Mouse (Mus musculus): ENCODE measurements at regions not wholly inside any gene's neighbourhood (a gene's known extent, or its start where the extent isn't known, plus 50 kb on each side); places are given as distances from the start of the nearest gene placed in this dataset.

- no peaks in the 10 kb centered on the region for H3K27me3 ChIP-seq (ENCODE audit: control insufficient read depth, insufficient read depth, low read length)
- H3K4me1 ChIP-seq (ENCODE audit: control insufficient read depth, insufficient read depth, low read length), result no peaks in the 10 kb centered on the region
- intact Hi-C loops (cut with DNase I), result no loop called here
- no peaks in the 10 kb centered on the region for H3K36me3 ChIP-seq (ENCODE audit: control insufficient read depth, insufficient read depth, low read length)
- no peaks in the 10 kb centered on the region for H3K79me2 ChIP-seq (replicated peaks; ENCODE audit: control insufficient read depth, insufficient read depth, low read length)
- DNase-seq, result no peak
- TF ChIP-seq CTCF (IDR thresholded peaks at IDR 0.05) (no peak), EP300 (IDR thresholded peaks at IDR 0.05; ENCODE audit: insufficient read depth, low read depth, low read length) (no peak), POLR2A (IDR thresholded peaks at IDR 0.05; ENCODE audit: insufficient read depth, low read depth, low read length) (no peak)
- H3K9ac ChIP-seq (ENCODE audit: low read depth, low read length), result no peak overlapping the region
- H3K27ac ChIP-seq, result no peak overlapping the region
- H3K4me3 ChIP-seq, result no peak overlapping the region
- WGBS, result 58% methylated on average over 3 of the region's 3 CpGs
Measured at GRCm38 (mm10) chr1:149000092-149000491, 961.0 kb downstream of the Pla2g4a start.

- Histone ChIP-seq H3K27me3 (ENCODE audit: control insufficient read depth, insufficient read depth, low read length) (no peaks in the 10 kb centered on the region), H3K79me2 (replicated peaks; ENCODE audit: control insufficient read depth, insufficient read depth, low read length) (no peaks in the 10 kb centered on the region), H3K9ac (ENCODE audit: low read depth, low read length) (no peak overlapping the region), H3K36me3 (ENCODE audit: control insufficient read depth, insufficient read depth, low read length) (no peaks in the 10 kb centered on the region), H3K4me3 (no peak overlapping the region), H3K4me1 (ENCODE audit: control insufficient read depth, insufficient read depth, low read length) (no peaks in the 10 kb centered on the region), H3K27ac (no peak overlapping the region)
- 58% methylated on average over 1 of the region's 1 CpGs for WGBS
- no peak for DNase-seq
- TF ChIP-seq EP300 (IDR thresholded peaks at IDR 0.05; ENCODE audit: insufficient read depth, low read depth, low read length), result no peak
- peak; percentile 71 for TF ChIP-seq CTCF (IDR thresholded peaks at IDR 0.05)
- intact Hi-C loops (cut with DNase I), result no loop called here
Measured at GRCm38 (mm10) chr1:148993586-148993985, 967.5 kb downstream of the Pla2g4a start.

DNA sequence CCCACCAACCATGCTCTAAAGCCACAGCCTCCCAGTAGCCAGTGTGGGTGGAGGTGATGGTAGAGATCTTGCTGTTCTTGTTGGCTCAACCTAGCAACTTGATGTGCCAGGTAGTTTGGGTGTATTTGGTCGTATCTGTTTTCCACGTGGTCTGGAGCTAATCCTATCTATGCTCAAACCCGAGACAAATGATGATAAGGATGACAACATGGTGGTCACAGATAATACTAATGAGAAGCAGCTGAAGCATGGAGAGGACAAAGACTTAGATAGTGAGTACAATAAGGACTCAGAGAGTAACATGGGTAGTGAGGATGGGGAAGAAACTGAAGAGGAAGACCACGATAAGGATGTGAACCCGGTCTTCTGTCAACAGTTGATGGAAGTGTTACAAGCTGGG is 983.7 kb downstream of the Pla2g4a start:
- no peaks in the 10 kb centered on the region for H3K36me3 ChIP-seq (ENCODE audit: control insufficient read depth, insufficient read depth, low read length)
- TF ChIP-seq CTCF (IDR thresholded peaks at IDR 0.05), result no peak
- no peak for TF ChIP-seq POLR2A (IDR thresholded peaks at IDR 0.05; ENCODE audit: insufficient read depth, low read depth, low read length)
- no peak for TF ChIP-seq EP300 (IDR thresholded peaks at IDR 0.05; ENCODE audit: insufficient read depth, low read depth, low read length)
- 61% methylated on average over 5 of the region's 5 CpGs for WGBS
- intact Hi-C loops (cut with DNase I), result no loop called here
- no peak overlapping the region for H3K27ac ChIP-seq
- H3K27me3 ChIP-seq (ENCODE audit: control insufficient read depth, insufficient read depth, low read length), result no peaks in the 10 kb centered on the region
- H3K4me1 ChIP-seq (ENCODE audit: control insufficient read depth, insufficient read depth, low read length), result no peaks in the 10 kb centered on the region
- H3K79me2 ChIP-seq (replicated peaks; ENCODE audit: control insufficient read depth, insufficient read depth, low read length), result no peaks in the 10 kb centered on the region
- no peak for DNase-seq
- no peak overlapping the region for H3K9ac ChIP-seq (ENCODE audit: low read depth, low read length)
- no peak overlapping the region for H3K4me3 ChIP-seq

DNA sequence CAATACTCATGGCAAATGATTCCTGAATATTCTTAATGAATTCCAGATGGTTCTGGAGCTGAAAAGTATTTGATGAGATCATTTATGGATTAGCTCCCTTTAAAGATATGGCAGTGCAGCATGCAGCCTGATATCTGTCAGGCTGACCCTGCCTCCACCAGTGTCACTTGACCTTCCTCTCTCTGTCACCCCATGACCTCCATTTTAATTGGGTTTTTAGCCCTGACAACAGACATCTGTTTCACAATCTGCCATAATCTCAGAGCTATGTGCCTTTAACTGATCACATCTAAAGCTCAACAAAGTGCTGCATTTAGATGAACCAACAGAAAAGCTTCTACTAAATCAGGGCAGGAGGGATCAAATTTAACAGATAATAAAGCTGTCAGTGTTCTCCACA is 995.7 kb downstream of the Pla2g4a start:
- H3K27ac ChIP-seq, result no peak overlapping the region
- H3K9ac ChIP-seq (ENCODE audit: low read depth, low read length), result no peak overlapping the region
- no peaks in the 10 kb centered on the region for H3K79me2 ChIP-seq (replicated peaks; ENCODE audit: control insufficient read depth, insufficient read depth, low read length)
- no peak overlapping the region for H3K4me3 ChIP-seq
- intact Hi-C loops (cut with DNase I), result no loop called here
- H3K4me1 ChIP-seq (ENCODE audit: control insufficient read depth, insufficient read depth, low read length), result no peaks in the 10 kb centered on the region
- no peaks in the 10 kb centered on the region for H3K36me3 ChIP-seq (ENCODE audit: control insufficient read depth, insufficient read depth, low read length)
- TF ChIP-seq CTCF (IDR thresholded peaks at IDR 0.05) (no peak), EP300 (IDR thresholded peaks at IDR 0.05; ENCODE audit: insufficient read depth, low read depth, low read length) (no peak), POLR2A (IDR thresholded peaks at IDR 0.05; ENCODE audit: insufficient read depth, low read depth, low read length) (no peak)
- DNase-seq, result no peak
- H3K27me3 ChIP-seq (ENCODE audit: control insufficient read depth, insufficient read depth, low read length), result no peaks in the 10 kb centered on the region

DNA sequence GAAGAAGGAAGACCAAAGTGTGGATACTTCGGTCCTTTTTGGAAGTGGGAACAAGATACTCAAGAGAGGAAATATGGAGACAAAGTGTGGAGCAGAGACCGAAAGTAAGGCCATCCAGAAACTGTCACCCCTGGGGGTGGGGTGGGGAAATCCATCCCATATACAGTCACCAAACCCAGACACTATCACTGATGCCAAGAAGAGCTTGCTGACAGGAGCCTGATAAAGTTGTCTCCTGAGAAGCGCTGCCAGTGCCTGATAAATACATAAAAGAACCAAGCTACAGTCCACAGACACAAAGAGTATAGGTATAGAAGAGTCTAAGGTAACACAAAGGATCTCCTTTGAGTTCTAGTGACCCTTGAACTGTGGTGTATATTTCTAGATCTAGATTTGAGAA is 1026.7 kb downstream of the Pla2g4a start:
- Histone ChIP-seq H3K79me2 (replicated peaks; ENCODE audit: control insufficient read depth, insufficient read depth, low read length) (no peaks in the 10 kb centered on the region), H3K27ac (no peak overlapping the region), H3K4me1 (ENCODE audit: control insufficient read depth, insufficient read depth, low read length) (no peaks in the 10 kb centered on the region), H3K27me3 (ENCODE audit: control insufficient read depth, insufficient read depth, low read length) (no peaks in the 10 kb centered on the region), H3K4me3 (no peak overlapping the region), H3K9ac (ENCODE audit: low read depth, low read length) (no peak overlapping the region), H3K36me3 (ENCODE audit: control insufficient read depth, insufficient read depth, low read length) (no peaks in the 10 kb centered on the region)
- no peak for DNase-seq
- 50% methylated on average over 3 of the region's 3 CpGs for WGBS
- no peak for TF ChIP-seq POLR2A (IDR thresholded peaks at IDR 0.05; ENCODE audit: insufficient read depth, low read depth, low read length)
- no peak for TF ChIP-seq CTCF (IDR thresholded peaks at IDR 0.05)
- TF ChIP-seq EP300 (IDR thresholded peaks at IDR 0.05; ENCODE audit: insufficient read depth, low read depth, low read length), result no peak
- intact Hi-C loops (cut with DNase I), result no loop called here

GRCm38 (mm10) chr1:148924506-148924905 is 1036.6 kb downstream of the Pla2g4a start:
- intact Hi-C loops (cut with DNase I), result no loop called here
- Histone ChIP-seq H3K4me1 (ENCODE audit: control insufficient read depth, insufficient read depth, low read length) (no peaks in the 10 kb centered on the region), H3K36me3 (ENCODE audit: control insufficient read depth, insufficient read depth, low read length) (no peaks in the 10 kb centered on the region), H3K27me3 (ENCODE audit: control insufficient read depth, insufficient read depth, low read length) (no peaks in the 10 kb centered on the region), H3K79me2 (replicated peaks; ENCODE audit: control insufficient read depth, insufficient read depth, low read length) (no peaks in the 10 kb centered on the region), H3K9ac (ENCODE audit: low read depth, low read length) (no peak overlapping the region), H3K27ac (no peak overlapping the region), H3K4me3 (no peak overlapping the region)
- no peak for DNase-seq
- TF ChIP-seq CTCF (IDR thresholded peaks at IDR 0.05), result no peak
- TF ChIP-seq POLR2A (IDR thresholded peaks at IDR 0.05; ENCODE audit: insufficient read depth, low read depth, low read length), result no peak
- no peak for TF ChIP-seq EP300 (IDR thresholded peaks at IDR 0.05; ENCODE audit: insufficient read depth, low read depth, low read length)
- 55% methylated on average over 2 of the region's 2 CpGs for WGBS
